ENCODE assay signal across 7 mouse cellular contexts in the genomic region with DNA sequence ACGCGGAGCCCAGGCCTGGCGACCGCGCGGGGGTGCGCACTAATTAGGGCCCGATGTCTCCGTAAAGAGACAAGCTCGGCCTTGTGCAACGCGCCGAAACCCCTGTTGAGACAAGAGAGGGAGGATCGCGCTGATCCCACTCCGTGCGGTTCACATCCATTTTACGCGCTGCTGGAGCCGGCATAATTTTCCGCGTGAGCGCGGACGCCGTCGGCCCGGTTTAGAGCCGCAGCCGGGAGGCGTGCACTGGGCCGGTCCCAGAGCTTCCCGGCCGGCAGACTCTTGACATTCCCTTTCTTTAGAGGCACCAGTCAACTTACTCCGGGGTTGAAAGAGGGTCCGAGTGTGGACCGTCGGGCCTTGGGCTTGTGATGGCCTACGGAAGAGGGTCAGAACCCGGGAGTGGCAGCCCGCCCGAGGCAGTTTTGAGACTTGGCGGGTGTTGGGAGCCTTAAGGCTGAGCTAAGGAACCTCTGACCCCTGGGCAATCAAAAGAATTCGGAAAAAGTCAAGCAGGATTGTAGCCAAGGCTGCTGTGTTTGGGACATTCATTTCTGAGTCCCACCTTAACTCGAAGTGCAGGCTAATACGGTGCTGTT. TPM values are rescaled to one million over a fixed set of nuclear protein-coding genes. Genes with fewer than 3 reads are reported as not detected.
DNase-seq lines count a peak whose midpoint lies in the region; ATAC-seq and TF ChIP-seq lines count a peak whose summit lies in the region.

No protein-coding gene starts in this region.

- no peaks in the 10 kb centered on the region for H3K9me3 ChIP-seq in limb, embryonic 13.5 days

- TF ChIP-seq CTCF in testis, adult 2 months (IDR thresholded peaks at IDR 0.05; ENCODE audit: control insufficient read depth, insufficient read depth, insufficient replicate concordance, low read depth, low read length) = no peak
- no peak for TF ChIP-seq CTCF in small intestine, adult 2 months (IDR thresholded peaks at IDR 0.05; ENCODE audit: extremely low read depth, insufficient read length, insufficient replicate concordance, low read depth, low read length)

- peak; percentile 33 for ATAC-seq in erythroid progenitor cell, adult 5-6 weeks (replicated peaks; ENCODE audit: low FRiP score, poor library complexity, severe bottlenecking)
- peak; percentile 30; the same call in 1 of the 2 replicates for ATAC-seq in limb, embryonic 13.5 days (ENCODE audit: low FRiP score, low read depth)

- H3K9ac ChIP-seq in limb, embryonic 13.5 days = peak overlapping the region; percentile 78

- H3K27me3 ChIP-seq in testis, adult 2 months (ENCODE audit: control insufficient read depth, insufficient read depth, low read length) = no peaks in the 10 kb centered on the region
- H3K27me3 ChIP-seq in limb, embryonic 13.5 days = 0 out of 2 replicates have a peak, but pooled peaks cover 2% of the 10 kb centered on the region
- no peaks in the 10 kb centered on the region for H3K27me3 ChIP-seq in small intestine, adult 2 months (ENCODE audit: control insufficient read depth, insufficient read depth, low read length)

- peak overlapping the region; percentile 92 for H3K4me3 ChIP-seq in testis, adult 2 months (ENCODE audit: control insufficient read depth, low read depth, low read length)
- peak overlapping the region; percentile 56 for H3K4me3 ChIP-seq in limb, embryonic 13.5 days
- H3K4me3 ChIP-seq in small intestine, adult 2 months (ENCODE audit: low read depth, low read length) = peak overlapping the region; percentile 79

- WGBS in limb, embryonic 13.5 days = under 1% methylated on average over 46 of the region's 46 CpGs
- WGBS in small intestine, adult 2 months = 2% methylated on average over 46 of the region's 46 CpGs

- peak overlapping the region; percentile 85 for H3K27ac ChIP-seq in testis, adult 2 months (ENCODE audit: control insufficient read depth, insufficient read depth, low read depth, low read length)
- peak overlapping the region; percentile 93 for H3K27ac ChIP-seq in limb, embryonic 13.5 days
- peak overlapping the region; percentile 66 for H3K27ac ChIP-seq in small intestine, adult 2 months (ENCODE audit: insufficient read depth, low read depth, low read length)

- DNase-seq in testis, postnatal 10 days (ENCODE audit: low spot score) = no peak
- DNase-seq in cerebellum, postnatal 14 days = no peak
- DNase-seq in urinary bladder, adult 18-20 months (ENCODE audit: low spot score in 2 of 2) = no peak

- peaks cover 12% of the 10 kb centered on the region for H3K4me1 ChIP-seq in testis, adult 2 months (ENCODE audit: control insufficient read depth, insufficient read depth, low read length)
- H3K4me1 ChIP-seq in limb, embryonic 13.5 days = peaks cover 29% of the 10 kb centered on the region
- H3K4me1 ChIP-seq in small intestine, adult 2 months (ENCODE audit: control insufficient read depth, insufficient read depth, insufficient read length, low read length) = peaks cover 8% of the 10 kb centered on the region; the same call in 1 of the 2 replicates

- peak overlapping the region; percentile 74 for H3K4me2 ChIP-seq in limb, embryonic 13.5 days (replicated peaks)

- no peak for TF ChIP-seq POLR2A in testis, adult 2 months (IDR thresholded peaks at IDR 0.05; ENCODE audit: control insufficient read depth, low read depth, low read length)
- TF ChIP-seq POLR2A in small intestine, adult 2 months (IDR thresholded peaks at IDR 0.05; ENCODE audit: low read depth, low read length) = no peak

- no peaks in the 10 kb centered on the region for H3K36me3 ChIP-seq in testis, adult 2 months (ENCODE audit: control insufficient read depth, insufficient read depth, low read length)
- H3K36me3 ChIP-seq in limb, embryonic 13.5 days = no peaks in the 10 kb centered on the region
- peaks cover 2% of the 10 kb centered on the region for H3K36me3 ChIP-seq in small intestine, adult 2 months (ENCODE audit: control insufficient read depth, insufficient read depth, low read length)

RNA-seq across cellular contexts. Expression of a gene that starts 0.9 kb away (rescaled TPM):
- polyA plus RNA-seq in testis, adult 2 months (2012; rRNA removed) = 3.3 and 4.3 TPM in 2 replicates
- total RNA-seq in erythroid progenitor cell, adult 5-6 weeks (2015; ENCODE audit: low replicate concordance) = 20.2 and 22.6 TPM in 2 replicates
- total RNA-seq in erythroid progenitor cell, adult 5-6 weeks (2017; ENCODE audit: low replicate concordance) = 11.0 and 14.4 TPM in 2 replicates
- polyA plus RNA-seq in limb, embryonic 13.5 days (2015; fragmentation: Nextera tagmentation; extraction: Ambion mirVana) = 19.3 and 19.8 TPM in 2 replicates
- polyA plus RNA-seq in small intestine, adult 2 months (2012; rRNA removed) = 10.1 and 24.6 TPM in 2 replicates
